Mouse (Mus musculus) central nervous system, embryonic 11.5 days (tissue): ENCODE data around the gene Dppa3. TPM values are rescaled to one million over a fixed set of nuclear protein-coding genes. Genes with fewer than 3 reads are reported as not detected.

Source experiments
- polyA plus RNA-seq: library from polyadenylated mRNA; depleted of rRNA; stranded (reverse); fragments of >200 nt; gene quantifications from 2 replicates; pipeline ENCODE4 v1.2.3, GENCODE M21; 2012; rRNA removed

Gene Dppa3
- polyA plus RNA-seq: 0.48 TPM in 1 of 2 replicates, not detected in the other

GRCm38 (mm10) chr6:122626110-122626509, at the start of gene Dppa3:
TSS of gene Dppa3 (plus strand) at chr6:122626410.

GRCm38 (mm10) chr6:122602242-122602991, 23.8 kb upstream of the Dppa3 start, which contains the start of gene Apobec1:
TSS of gene Apobec1 (minus strand) at chr6:122602444.

GRCm38 (mm10) chr6:122609771-122610170, 16.4 kb upstream of the Dppa3 start, which contains the start of gene Gdf3:
TSS of gene Gdf3 (minus strand) at chr6:122610087.

Other genes starting within 250 kb of the Dppa3 start
- gene Rimklb, start 127.6 kb upstream of the Dppa3 start, polyA plus RNA-seq: 114 and 333 TPM in 2 replicates
- 0.75 and 0.89 TPM in 2 replicates for gene Mfap5, start 120.6 kb upstream of the Dppa3 start, polyA plus RNA-seq
- 0.06 TPM in 2 replicates for gene Aicda, start 72.6 kb upstream of the Dppa3 start, polyA plus RNA-seq
- gene Apobec1, start 24.0 kb upstream of the Dppa3 start, polyA plus RNA-seq: 3.2 and 3.8 TPM in 2 replicates
- 0.36 and 0.42 TPM in 2 replicates for gene Gdf3, start 16.3 kb upstream of the Dppa3 start, polyA plus RNA-seq
- 0.14 and 0.43 TPM in 2 replicates for gene Nanog, start 81.1 kb downstream of the Dppa3 start, polyA plus RNA-seq
- gene Slc2a3, start 175.2 kb downstream of the Dppa3 start, polyA plus RNA-seq: 14.9 and 19.4 TPM in 2 replicates
- 3.9 and 6.4 TPM in 2 replicates for gene Foxj2, start 193.5 kb downstream of the Dppa3 start, polyA plus RNA-seq
- 1.1 and 2.0 TPM in 2 replicates for gene C3ar1, start 229.8 kb downstream of the Dppa3 start, polyA plus RNA-seq
- gene Necap1, start 248.1 kb downstream of the Dppa3 start, polyA plus RNA-seq: 22.8 and 42.8 TPM in 2 replicates